Mouse (Mus musculus) hindbrain, embryonic 15.5 days (tissue): ENCODE results near the gene Dhrs3. TPM values are rescaled to one million over a fixed set of nuclear protein-coding genes. Genes with fewer than 3 reads are reported as not detected.

Experiments
- ATAC-seq: fragments of 200-750 bp; cut with Nextera tagmentation; 2 replicates; pipeline ENCODE4 v1.8.0; 2017; ENCODE audit warnings: low read depth, moderate number of reproducible peaks, moderate TSS enrichment; ENCODE audit not compliant: low FRiP score
- H3K27ac ChIP-seq: fragments of 300-500 bp; sonication (generic); replicated peaks from 2 replicates; pipeline ENCODE4 v1.5.1; 2015; ENCODE audit warnings: mild to moderate bottlenecking, inconsistent platforms
- H3K27me3 ChIP-seq: fragments of 300-500 bp; sonication (generic); 2 replicates; pipeline ENCODE4 v1.6.1; 2015; ENCODE audit warnings: control low read depth, inconsistent platforms
- H3K36me3 ChIP-seq: fragments of 300-500 bp; sonication (generic); 2 replicates; pipeline ENCODE4 v1.6.1; 2015; ENCODE audit warnings: control low read depth, inconsistent platforms
- H3K4me1 ChIP-seq: fragments of 300-500 bp; sonication (generic); replicated peaks from 2 replicates; pipeline ENCODE4 v1.6.1; 2015; ENCODE audit warnings: control low read depth, inconsistent platforms
- H3K4me2 ChIP-seq: fragments of 300-500 bp; sonication (generic); 2 replicates; pipeline ENCODE4 v1.6.1; 2015; ENCODE audit warnings: moderate library complexity, mild to moderate bottlenecking, inconsistent platforms
- H3K4me3 ChIP-seq: fragments of 300-500 bp; sonication (generic); 2 replicates; pipeline ENCODE4 v1.5.1; 2015; ENCODE audit warnings: mild to moderate bottlenecking, inconsistent platforms
- H3K9ac ChIP-seq: fragments of 300-500 bp; sonication (generic); 2 replicates; pipeline ENCODE4 v1.6.1; 2015; ENCODE audit warnings: inconsistent platforms
- H3K9me3 ChIP-seq: fragments of 300-500 bp; sonication (generic); 2 replicates; pipeline ENCODE4 v1.6.1; 2016; ENCODE audit warnings: control low read depth, inconsistent platforms
- WGBS: fragments of 180-500 bp; shearing (Covaris S2); methylation state at CpG from one replicate; pipeline ENCODE4 v1.1.7; 2015; 5-methylcytosine and 5-hydroxymethylcytosine counted together
- polyA plus RNA-seq: library from polyadenylated mRNA; unstranded; fragments of >200 nt; fragmentation: Nextera tagmentation; extraction: Ambion mirVana; gene quantifications from 2 replicates; pipeline ENCODE4 v1.2.1, GENCODE M21; 2015

The Dhrs3 gene
- polyA plus RNA-seq, 1 experiment from 2014 or later: 59.9 TPM

- Histone ChIP-seq H3K4me1 (no peaks in the 10 kb centered on the region), H3K4me2 (no peak overlapping the region), H3K4me3 (no peak overlapping the region), H3K9ac (no peak overlapping the region), H3K27me3 (no peaks in the 10 kb centered on the region), H3K9me3 (no peaks in the 10 kb centered on the region), H3K27ac (no peak overlapping the region), H3K36me3 (no peaks in the 10 kb centered on the region)
- ATAC-seq: no peak
- 79% methylated on average over 3 of the region's 3 CpGs for WGBS
Measured at GRCm38 (mm10) chr4:144961696-144962095, 69.1 kb downstream of the Dhrs3 start.

GRCm38 (mm10) chr4:144965255-144965654 lies 72.6 kb downstream of the Dhrs3 start:
- Histone ChIP-seq H3K4me2 (no peak overlapping the region), H3K4me1 (no peaks in the 10 kb centered on the region), H3K36me3 (no peaks in the 10 kb centered on the region), H3K9me3 (no peaks in the 10 kb centered on the region), H3K9ac (no peak overlapping the region), H3K27ac (no peak overlapping the region), H3K27me3 (no peaks in the 10 kb centered on the region), H3K4me3 (no peak overlapping the region)
- ATAC-seq: no peak
- WGBS: 77% methylated on average over 2 of the region's 2 CpGs

GRCm38 (mm10) chr4:144968371-144968770 lies 75.7 kb downstream of the Dhrs3 start:
- Histone ChIP-seq H3K9ac (no peak overlapping the region), H3K4me2 (no peak overlapping the region), H3K9me3 (no peaks in the 10 kb centered on the region), H3K4me3 (no peak overlapping the region), H3K36me3 (no peaks in the 10 kb centered on the region), H3K27me3 (no peaks in the 10 kb centered on the region), H3K4me1 (no peaks in the 10 kb centered on the region), H3K27ac (no peak overlapping the region)
- ATAC-seq: no peak
- 89% methylated on average over 3 of the region's 3 CpGs for WGBS

GRCm38 (mm10) chr4:144969030-144969429 lies 76.4 kb downstream of the Dhrs3 start:
- ATAC-seq: no peak
- no peaks in the 10 kb centered on the region for H3K27me3 ChIP-seq
- no peaks in the 10 kb centered on the region for H3K36me3 ChIP-seq
- no peak overlapping the region for H3K9ac ChIP-seq
- WGBS: 77% methylated on average over 6 of the region's 6 CpGs
- H3K9me3 ChIP-seq: no peaks in the 10 kb centered on the region
- H3K4me1 ChIP-seq: no peaks in the 10 kb centered on the region
- H3K4me2 ChIP-seq: no peak overlapping the region
- no peak overlapping the region for H3K27ac ChIP-seq
- H3K4me3 ChIP-seq: no peak overlapping the region

GRCm38 (mm10) chr4:144971048-144971447 lies 78.4 kb downstream of the Dhrs3 start:
- no peaks in the 10 kb centered on the region for H3K27me3 ChIP-seq
- ATAC-seq: no peak
- WGBS: 91% methylated on average over 2 of the region's 2 CpGs
- no peaks in the 10 kb centered on the region for H3K9me3 ChIP-seq
- H3K27ac ChIP-seq: no peak overlapping the region
- no peak overlapping the region for H3K4me2 ChIP-seq
- peaks cover 11% of the 10 kb centered on the region for H3K36me3 ChIP-seq
- H3K9ac ChIP-seq: no peak overlapping the region
- no peaks in the 10 kb centered on the region for H3K4me1 ChIP-seq
- H3K4me3 ChIP-seq: no peak overlapping the region

GRCm38 (mm10) chr4:144972948-144973720 lies 80.5 kb downstream of the Dhrs3 start:
- WGBS: 77% methylated on average over 6 of the region's 6 CpGs
- Histone ChIP-seq H3K4me3 (no peak overlapping the region), H3K4me1 (no peaks in the 10 kb centered on the region), H3K9ac (no peak overlapping the region), H3K27me3 (no peaks in the 10 kb centered on the region), H3K27ac (no peak overlapping the region), H3K36me3 (peaks cover 16% of the 10 kb centered on the region), H3K9me3 (no peaks in the 10 kb centered on the region), H3K4me2 (no peak overlapping the region)
- ATAC-seq: no peak

GRCm38 (mm10) chr4:144974458-144974857 lies 81.8 kb downstream of the Dhrs3 start:
- 81% methylated on average over 3 of the region's 3 CpGs for WGBS
- no peak overlapping the region for H3K9ac ChIP-seq
- no peak for ATAC-seq

GRCm38 (mm10) chr4:144975505-144975904 lies 82.9 kb downstream of the Dhrs3 start:
- Histone ChIP-seq H3K4me1 (no peaks in the 10 kb centered on the region), H3K9ac (no peak overlapping the region), H3K27ac (no peak overlapping the region), H3K36me3 (peaks cover 16% of the 10 kb centered on the region), H3K4me2 (no peak overlapping the region), H3K27me3 (no peaks in the 10 kb centered on the region), H3K9me3 (no peaks in the 10 kb centered on the region), H3K4me3 (no peak overlapping the region)
- ATAC-seq: no peak
- 49% methylated on average over 2 of the region's 2 CpGs for WGBS

More at GRCm38 (mm10) chr4:144974458-144974857, 81.8 kb downstream of the Dhrs3 start:
- Histone ChIP-seq H3K4me3 (no peak overlapping the region), H3K9me3 (no peaks in the 10 kb centered on the region), H3K4me1 (no peaks in the 10 kb centered on the region), H3K27me3 (no peaks in the 10 kb centered on the region), H3K4me2 (no peak overlapping the region), H3K36me3 (peaks cover 16% of the 10 kb centered on the region), H3K27ac (no peak overlapping the region)

GRCm38 (mm10) chr4:144977057-144977456 lies 84.4 kb downstream of the Dhrs3 start:
- H3K27ac ChIP-seq: no peak overlapping the region
- peaks cover 16% of the 10 kb centered on the region for H3K36me3 ChIP-seq
- ATAC-seq: no peak
- no peak overlapping the region for H3K4me3 ChIP-seq
- no peaks in the 10 kb centered on the region for H3K9me3 ChIP-seq
- 53% methylated on average over 1 of the region's 1 CpGs for WGBS
- no peak overlapping the region for H3K9ac ChIP-seq
- H3K4me1 ChIP-seq: no peaks in the 10 kb centered on the region
- no peaks in the 10 kb centered on the region for H3K27me3 ChIP-seq
- no peak overlapping the region for H3K4me2 ChIP-seq

Other genes with a start within 250 kb of the Dhrs3 start
- not detected in 2 replicates for gene Gm436, start 206.5 kb upstream of the Dhrs3 start, polyA plus RNA-seq
- gene Gm13178, start 171.4 kb upstream of the Dhrs3 start, polyA plus RNA-seq: not detected in 2 replicates
- gene Gm438, start 106.2 kb upstream of the Dhrs3 start, polyA plus RNA-seq: not detected in 2 replicates